Mouse (Mus musculus) forebrain, embryonic 16.5 days (tissue): ENCODE results near the gene Paqr3. TPM values are rescaled to one million over a fixed set of nuclear protein-coding genes. Genes with fewer than 3 reads are reported as not detected.

Experiments used
- ATAC-seq: fragments of 200-750 bp; cut with Nextera tagmentation; 2 replicates; pipeline ENCODE4 v1.8.0; 2017; ENCODE audit warnings: mild to moderate bottlenecking, moderate library complexity
- H3K27ac ChIP-seq: fragments of 300-500 bp; sonication (generic); 2 replicates; pipeline ENCODE4 v1.5.1; 2014; ENCODE audit warnings: low read length, control low read depth
- H3K27me3 ChIP-seq: fragments of 300-500 bp; sonication (generic); replicated peaks from 2 replicates; pipeline ENCODE4 v1.6.1; 2014; ENCODE audit warnings: low read length; ENCODE audit not compliant: control insufficient read depth, insufficient read depth
- H3K36me3 ChIP-seq: fragments of 300-500 bp; sonication (generic); 2 replicates; pipeline ENCODE4 v1.6.1; 2014; ENCODE audit not compliant: control insufficient read depth, insufficient read depth
- H3K4me1 ChIP-seq: fragments of 300-500 bp; sonication (generic); replicated peaks from 2 replicates; pipeline ENCODE4 v1.6.1; 2014; ENCODE audit warnings: low read length; ENCODE audit not compliant: control insufficient read depth, insufficient read depth
- H3K4me2 ChIP-seq: fragments of 300-500 bp; sonication (generic); 2 replicates; pipeline ENCODE4 v1.6.1; 2014; ENCODE audit warnings: mild to moderate bottlenecking, low read length, control low read depth
- H3K4me3 ChIP-seq: fragments of 300-500 bp; sonication (generic); replicated peaks from 2 replicates; pipeline ENCODE4 v1.5.1; 2014; ENCODE audit warnings: mild to moderate bottlenecking, low read length, control low read depth
- H3K9ac ChIP-seq: fragments of 300-500 bp; sonication (generic); replicated peaks from 2 replicates; pipeline ENCODE4 v1.6.1; 2014; ENCODE audit warnings: low read depth, low read length, control low read depth
- H3K9me3 ChIP-seq: fragments of 300-500 bp; sonication (generic); 2 replicates; pipeline ENCODE4 v1.6.1; 2016; ENCODE audit warnings: low read length; ENCODE audit not compliant: control insufficient read depth
- WGBS: fragments of 180-500 bp; shearing (Covaris S2); extraction: QIAGEN DNeasy Blood & Tissue Kit; methylation state at CpG from one replicate; pipeline ENCODE4 v1.1.7; 2014; 5-methylcytosine and 5-hydroxymethylcytosine counted together
- polyA plus RNA-seq: library from polyadenylated mRNA; unstranded; fragments of >200 nt; fragmentation: Nextera tagmentation; extraction: Ambion mirVana; gene quantifications from 2 replicates; pipeline ENCODE4 v1.2.1, GENCODE M21; 2015

Gene Paqr3
- polyA plus RNA-seq, 1 experiment from 2014 or later, result 23.3 TPM

DNA sequence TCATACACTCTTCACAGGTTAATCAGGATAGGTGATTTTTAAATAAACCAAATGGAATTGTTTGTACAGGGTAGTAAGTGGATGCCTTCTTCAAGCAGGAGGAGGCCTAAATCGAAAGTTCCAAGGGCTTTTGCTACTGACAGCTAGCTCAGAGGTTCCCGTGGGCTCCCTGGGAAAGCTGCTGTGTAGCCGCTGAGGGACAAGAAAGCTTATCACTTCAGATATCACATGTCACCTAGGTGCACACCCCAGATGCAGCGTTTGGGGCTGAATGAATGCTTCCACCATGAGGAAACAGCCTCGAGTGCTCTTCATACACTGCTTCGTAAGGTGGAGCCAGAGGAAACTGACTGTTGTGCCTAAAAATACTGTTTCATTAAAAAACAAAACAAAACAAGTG, 23.2 kb downstream of the Paqr3 start:
- H3K9ac ChIP-seq, result no peak overlapping the region
- no peaks in the 10 kb centered on the region for H3K9me3 ChIP-seq
- H3K27ac ChIP-seq, result no peak overlapping the region
- H3K4me1 ChIP-seq, result no peaks in the 10 kb centered on the region
- WGBS, result 90% methylated on average over 6 of the region's 6 CpGs
- no peaks in the 10 kb centered on the region for H3K27me3 ChIP-seq
- ATAC-seq, result no peak
- peaks cover 21% of the 10 kb centered on the region for H3K36me3 ChIP-seq
- H3K4me2 ChIP-seq, result no peak overlapping the region
- H3K4me3 ChIP-seq, result no peak overlapping the region

DNA sequence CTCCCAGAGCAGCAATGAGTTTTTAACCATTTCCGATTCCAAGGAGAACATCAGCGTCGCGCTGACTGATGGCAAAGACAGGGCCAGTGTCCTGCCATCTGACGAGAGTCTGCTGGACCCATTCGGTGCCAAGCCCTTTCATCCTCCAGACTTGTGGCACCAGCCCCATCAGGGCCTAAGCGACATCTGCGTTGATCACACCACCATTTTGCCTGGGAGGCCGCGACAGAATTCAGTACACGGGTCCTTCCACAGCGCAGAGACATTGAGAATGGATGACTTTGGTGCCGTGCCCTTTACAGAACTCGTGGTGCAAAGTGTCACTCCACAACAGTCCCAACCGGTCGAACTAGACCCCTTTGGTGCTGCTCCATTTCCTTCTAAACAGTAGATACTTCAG, 23.6 kb downstream of the Paqr3 start:
- H3K9me3 ChIP-seq, result no peaks in the 10 kb centered on the region
- H3K36me3 ChIP-seq, result peaks cover 24% of the 10 kb centered on the region
- H3K4me1 ChIP-seq, result no peaks in the 10 kb centered on the region
- 96% methylated on average over 16 of the region's 16 CpGs for WGBS
- H3K4me3 ChIP-seq, result no peak overlapping the region
- no peak for ATAC-seq
- H3K27ac ChIP-seq, result no peak overlapping the region
- H3K9ac ChIP-seq, result no peak overlapping the region
- no peak overlapping the region for H3K4me2 ChIP-seq
- H3K27me3 ChIP-seq, result no peaks in the 10 kb centered on the region

DNA sequence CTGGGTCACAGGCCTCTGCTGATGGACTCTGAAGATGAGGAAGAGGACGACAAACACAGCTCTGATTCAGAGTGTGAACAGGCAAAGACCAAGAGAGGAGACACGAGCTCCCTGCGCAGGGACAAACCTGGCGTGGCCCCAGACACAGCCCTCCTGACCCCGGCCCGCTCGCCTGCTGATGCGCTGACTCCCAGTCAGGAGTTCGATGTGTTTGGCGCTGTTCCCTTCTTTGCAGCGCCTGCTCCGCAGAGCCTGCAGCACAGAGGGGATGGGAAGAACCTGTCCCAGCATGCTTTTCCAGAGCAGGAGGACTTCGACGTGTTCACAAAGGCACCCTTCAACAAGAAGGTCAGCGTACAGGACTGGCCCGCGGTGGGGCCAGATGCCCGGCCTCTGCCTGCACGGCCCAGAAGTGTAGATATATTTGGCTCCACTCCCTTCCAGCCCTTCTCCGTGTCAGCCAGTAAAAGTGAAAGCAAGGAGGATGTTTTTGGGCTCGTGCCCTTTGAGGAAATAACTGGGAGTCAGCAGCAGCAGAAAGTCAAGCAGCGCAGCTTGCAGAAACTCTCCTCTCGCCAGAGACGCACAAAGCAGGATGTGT, 24.3 kb downstream of the Paqr3 start:
- 93% methylated on average over 24 of the region's 24 CpGs for WGBS
- H3K27me3 ChIP-seq, result no peaks in the 10 kb centered on the region
- no peaks in the 10 kb centered on the region for H3K9me3 ChIP-seq
- no peak overlapping the region for H3K4me2 ChIP-seq
- peaks cover 21% of the 10 kb centered on the region for H3K36me3 ChIP-seq
- H3K4me1 ChIP-seq, result no peaks in the 10 kb centered on the region
- no peak overlapping the region for H3K9ac ChIP-seq
- no peak overlapping the region for H3K4me3 ChIP-seq
- no peak overlapping the region for H3K27ac ChIP-seq
- ATAC-seq, result no peak

DNA sequence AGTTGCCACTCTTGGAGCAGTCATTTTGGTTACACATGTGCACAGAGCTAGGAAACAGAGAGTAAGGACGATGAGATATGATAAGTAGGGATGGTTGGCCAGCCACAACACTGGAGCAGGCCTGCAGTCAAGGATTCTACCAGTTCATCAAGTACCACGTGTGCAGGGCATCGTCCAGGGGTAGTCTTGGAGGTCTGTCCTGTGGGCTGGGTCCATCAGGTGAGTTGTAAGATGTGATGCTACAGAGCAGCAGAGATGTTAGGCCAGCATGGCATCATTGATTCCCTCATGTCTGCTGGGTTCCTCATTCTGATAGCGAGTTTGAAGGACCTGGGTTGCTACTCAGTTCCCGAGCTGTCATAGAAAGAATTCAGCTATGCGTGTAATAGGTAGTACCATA, 26.3 kb downstream of the Paqr3 start:
- Histone ChIP-seq H3K27ac (no peak overlapping the region), H3K9me3 (no peaks in the 10 kb centered on the region), H3K4me3 (no peak overlapping the region), H3K27me3 (no peaks in the 10 kb centered on the region), H3K36me3 (peaks cover 21% of the 10 kb centered on the region), H3K4me2 (no peak overlapping the region), H3K9ac (no peak overlapping the region), H3K4me1 (no peaks in the 10 kb centered on the region)
- 93% methylated on average over 6 of the region's 6 CpGs for WGBS
- ATAC-seq, result no peak

DNA sequence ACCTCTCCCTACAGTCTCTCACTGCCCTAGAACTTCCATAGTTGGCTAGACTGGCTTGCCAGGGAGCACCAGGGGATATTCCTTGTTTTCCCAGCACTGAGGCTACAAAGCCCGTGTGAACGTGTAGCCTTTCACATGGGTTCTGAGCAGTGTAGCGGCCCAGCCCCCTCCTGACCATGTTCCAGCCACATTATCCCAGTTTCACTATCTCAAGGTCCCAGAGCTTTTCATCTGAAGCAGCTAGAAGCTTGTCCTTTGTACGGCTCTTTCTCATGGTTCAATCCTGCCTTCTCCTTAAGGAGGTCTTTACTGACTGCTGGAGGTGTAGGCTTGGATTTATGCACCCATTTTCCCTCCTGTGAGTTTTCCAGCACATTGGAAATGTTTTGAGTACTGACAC, 26.9 kb downstream of the Paqr3 start:
- H3K36me3 ChIP-seq, result peaks cover 21% of the 10 kb centered on the region
- WGBS, result 85% methylated on average over 4 of the region's 4 CpGs
- no peak overlapping the region for H3K4me3 ChIP-seq
- no peak overlapping the region for H3K9ac ChIP-seq
- no peaks in the 10 kb centered on the region for H3K9me3 ChIP-seq
- no peak overlapping the region for H3K4me2 ChIP-seq
- no peak overlapping the region for H3K27ac ChIP-seq
- no peaks in the 10 kb centered on the region for H3K27me3 ChIP-seq
- no peak for ATAC-seq
- H3K4me1 ChIP-seq, result no peaks in the 10 kb centered on the region

DNA sequence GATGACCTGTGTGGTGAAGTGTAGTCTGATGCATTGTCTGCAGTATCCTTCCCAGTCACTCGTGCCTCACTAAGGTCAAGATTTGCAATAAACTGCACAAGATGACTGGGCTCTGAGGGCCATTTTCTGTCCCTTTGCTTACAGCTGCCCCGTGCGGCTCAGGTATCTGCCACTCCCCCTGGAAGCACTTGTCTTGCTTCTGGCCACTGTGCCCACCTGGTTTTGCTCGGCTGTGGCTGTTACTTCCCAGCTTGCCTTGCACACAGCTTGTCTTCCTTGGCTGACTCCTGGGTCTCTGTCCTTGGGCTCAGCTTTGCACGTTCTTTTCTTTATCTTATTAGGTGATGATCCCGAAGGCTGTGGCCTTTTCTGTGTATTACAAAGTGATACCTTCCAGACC, 27.7 kb downstream of the Paqr3 start:
- Histone ChIP-seq H3K4me2 (no peak overlapping the region), H3K27me3 (no peaks in the 10 kb centered on the region), H3K36me3 (peaks cover 21% of the 10 kb centered on the region), H3K4me3 (no peak overlapping the region), H3K27ac (no peak overlapping the region), H3K9ac (no peak overlapping the region), H3K4me1 (no peaks in the 10 kb centered on the region), H3K9me3 (no peaks in the 10 kb centered on the region)
- no peak for ATAC-seq
- WGBS, result 94% methylated on average over 6 of the region's 6 CpGs

DNA sequence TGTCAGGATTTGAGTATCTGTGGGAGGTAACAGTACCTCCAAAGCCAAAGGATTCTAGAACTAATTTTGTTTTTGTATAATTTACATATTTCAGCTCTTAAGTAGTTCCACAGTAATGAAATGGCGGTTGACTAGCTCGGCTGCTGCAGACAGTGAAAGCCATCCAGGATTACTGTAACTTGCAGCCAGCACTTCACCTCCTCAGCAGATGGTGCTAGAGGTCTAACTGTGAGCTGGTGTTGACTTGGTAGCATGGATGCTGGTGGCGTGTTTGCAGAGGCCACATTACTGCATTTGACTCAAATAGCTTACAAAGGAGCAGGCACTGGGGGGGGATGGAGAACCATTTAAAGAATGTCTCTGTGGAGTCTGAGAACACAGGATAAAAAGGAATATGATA, 29.9 kb downstream of the Paqr3 start:
- H3K9ac ChIP-seq, result no peak overlapping the region
- H3K36me3 ChIP-seq, result peaks cover 6% of the 10 kb centered on the region; the same call in 1 of the 2 replicates
- 53% methylated on average over 3 of the region's 3 CpGs for WGBS
- H3K4me3 ChIP-seq, result no peak overlapping the region
- no peaks in the 10 kb centered on the region for H3K9me3 ChIP-seq
- H3K4me1 ChIP-seq, result peaks cover 3% of the 10 kb centered on the region; the same call in 1 of the 2 replicates
- H3K27ac ChIP-seq, result no peak overlapping the region
- H3K4me2 ChIP-seq, result no peak overlapping the region
- ATAC-seq, result no peak
- H3K27me3 ChIP-seq, result no peaks in the 10 kb centered on the region

DNA sequence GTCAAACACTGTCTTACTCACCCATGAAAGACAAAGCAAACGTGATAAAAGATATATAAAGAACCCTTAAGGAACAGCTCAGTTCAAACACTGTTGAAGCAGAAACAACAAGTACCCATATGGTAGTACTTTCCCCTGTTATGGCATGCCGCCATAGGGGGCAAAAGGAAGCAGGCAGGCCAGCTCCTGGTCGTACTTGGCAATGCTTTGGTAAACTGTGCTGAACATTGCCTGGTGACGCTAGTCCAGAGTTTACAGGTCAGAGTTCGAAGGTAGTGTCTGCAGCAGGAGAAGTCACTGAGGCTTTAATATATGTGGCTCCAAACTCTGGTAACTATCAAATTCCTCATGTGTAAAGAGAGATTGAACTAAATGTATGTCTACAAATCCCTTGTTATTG, 32.8 kb downstream of the Paqr3 start:
- Histone ChIP-seq H3K9me3 (no peaks in the 10 kb centered on the region), H3K4me1 (peaks cover 3% of the 10 kb centered on the region; the same call in 1 of the 2 replicates), H3K27me3 (no peaks in the 10 kb centered on the region), H3K4me2 (no peak overlapping the region), H3K4me3 (no peak overlapping the region), H3K36me3 (peaks cover 3% of the 10 kb centered on the region; the same call in 1 of the 2 replicates), H3K27ac (no peak overlapping the region), H3K9ac (no peak overlapping the region)
- ATAC-seq, result no peak
- 82% methylated on average over 5 of the region's 5 CpGs for WGBS

DNA sequence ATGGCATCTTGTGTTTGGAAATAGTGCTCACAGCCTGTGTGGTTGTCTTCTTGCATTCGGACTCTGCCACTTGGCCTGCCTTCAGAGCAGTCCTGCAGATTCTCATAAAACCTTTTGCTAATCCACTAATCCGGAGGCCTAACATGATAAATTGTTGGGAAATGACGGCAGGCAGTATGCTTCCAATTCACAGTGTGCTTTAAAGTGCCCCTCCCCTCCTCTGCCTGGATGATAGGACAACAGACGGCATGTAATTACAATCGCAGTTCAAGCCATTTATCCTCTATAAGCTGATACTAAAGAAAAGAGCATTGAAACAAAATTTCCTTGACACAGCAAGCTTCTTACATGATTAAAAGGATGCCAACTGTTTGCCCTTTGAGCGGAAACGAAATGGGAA, 33.7 kb downstream of the Paqr3 start:
- H3K4me1 ChIP-seq, result peaks cover 3% of the 10 kb centered on the region; the same call in 1 of the 2 replicates
- H3K4me2 ChIP-seq, result no peak overlapping the region
- H3K36me3 ChIP-seq, result no peaks in the 10 kb centered on the region
- H3K9ac ChIP-seq, result no peak overlapping the region
- no peak overlapping the region for H3K27ac ChIP-seq
- H3K27me3 ChIP-seq, result no peaks in the 10 kb centered on the region
- H3K4me3 ChIP-seq, result no peak overlapping the region
- ATAC-seq, result no peak; the same call in 1 of the 2 replicates
- 32% methylated on average over 7 of the region's 7 CpGs for WGBS
- H3K9me3 ChIP-seq, result no peaks in the 10 kb centered on the region

DNA sequence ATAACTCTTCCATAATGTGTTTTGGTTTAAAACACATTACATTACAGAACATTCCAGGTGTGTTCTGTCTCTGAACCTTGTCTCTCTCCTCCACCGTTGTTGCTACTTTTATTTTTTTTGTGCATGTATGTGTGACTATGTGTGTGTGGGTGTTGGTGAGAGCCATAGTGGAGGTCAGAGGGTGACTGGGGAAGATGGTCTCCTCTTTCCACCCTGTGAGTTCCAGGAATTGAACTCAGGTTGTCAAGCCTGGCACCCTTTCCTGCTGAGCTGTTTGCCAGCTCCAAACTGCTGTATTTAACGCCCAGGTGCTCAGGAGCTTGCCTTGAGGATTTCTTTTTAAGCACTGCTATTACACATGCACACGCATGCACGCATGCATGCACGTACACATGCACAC, 35.2 kb downstream of the Paqr3 start:
- no peaks in the 10 kb centered on the region for H3K9me3 ChIP-seq

More for the DNA sequence above, 35.2 kb downstream of the Paqr3 start:
- H3K4me2 ChIP-seq, result no peak overlapping the region
- WGBS, result 94% methylated on average over 5 of the region's 5 CpGs
- H3K27ac ChIP-seq, result no peak overlapping the region
- no peak overlapping the region for H3K4me3 ChIP-seq
- no peak for ATAC-seq
- no peaks in the 10 kb centered on the region for H3K36me3 ChIP-seq
- peaks cover 3% of the 10 kb centered on the region; the same call in 1 of the 2 replicates for H3K4me1 ChIP-seq
- no peaks in the 10 kb centered on the region for H3K27me3 ChIP-seq
- no peak overlapping the region for H3K9ac ChIP-seq
